Mouse (Mus musculus) heart, postnatal 0 days (tissue): Measurements from ENCODE around the gene Trpm1.

Source experiments
- CTCF ChIP-seq: IDR thresholded peaks from 2 replicates; pipeline ENCODE4 v1.5.1; 2016; ENCODE audit warnings: antibody characterized with exemption, control low read depth, low read depth
- EP300 ChIP-seq: IDR thresholded peaks from 2 replicates; pipeline ENCODE4 v1.6.1; 2016; ENCODE audit warnings: antibody characterized with exemption, low read depth

DNA sequence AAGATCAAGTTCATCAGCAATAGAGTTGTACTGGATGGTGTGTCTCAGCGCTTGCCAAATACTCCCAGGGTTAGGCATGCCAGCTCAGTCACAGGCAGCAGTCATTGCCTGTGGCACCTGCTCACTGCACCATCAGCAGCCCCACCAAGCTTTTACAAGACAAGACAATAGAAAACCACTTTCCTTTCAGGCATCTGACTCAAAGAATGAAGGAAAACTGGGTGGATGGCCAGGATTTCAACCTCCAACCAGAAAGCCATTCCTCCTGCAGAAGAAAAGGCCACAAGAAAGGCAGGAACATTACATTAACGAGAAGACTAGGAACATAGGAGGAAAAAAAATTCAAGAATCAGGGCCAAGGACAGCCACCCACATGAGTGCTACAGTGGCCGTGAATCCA is 100.1 kb downstream of the Trpm1 start:
- no peak for TF ChIP-seq CTCF
- no peak for TF ChIP-seq EP300
